Mouse (Mus musculus): Measurements from ENCODE around the gene Tspear.

DNA sequence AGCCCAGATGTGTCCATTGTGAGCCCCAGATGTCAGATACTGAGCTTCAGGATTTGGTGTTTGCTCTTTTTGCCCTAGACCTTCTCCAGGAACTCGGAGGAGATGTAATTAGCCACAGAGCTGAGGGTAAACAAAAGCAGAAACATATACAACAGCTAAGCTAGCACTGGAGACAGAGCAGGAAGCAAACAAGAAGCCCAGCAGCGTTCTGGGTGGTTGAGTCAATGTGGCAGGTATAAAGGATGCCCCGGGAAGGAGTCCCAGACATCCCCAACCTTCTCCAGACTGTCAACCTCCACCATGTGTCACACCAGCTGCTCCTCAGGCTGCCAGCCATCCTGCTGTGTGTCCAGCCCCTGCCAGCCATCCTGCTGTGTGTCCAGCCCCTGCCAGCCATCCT is 39.8 kb downstream of the Tspear start, which contains the start of gene Gm10100:
- no peak for TF ChIP-seq CTCF (IDR thresholded peaks at IDR 0.05; ENCODE audit: borderline replicate concordance, extremely low read depth, insufficient read depth, insufficient read length)
- no peak for TF ChIP-seq POLR2A (IDR thresholded peaks at IDR 0.05; ENCODE audit: borderline replicate concordance, extremely low read depth, insufficient read depth, insufficient read length, poor library complexity, severe bottlenecking)

Data from brain, embryonic 14.5 days (tissue).